Mouse (Mus musculus) liver, embryonic 14.5 days (tissue): ENCODE measurements around the gene Adm.
"Not testable (repeated sequence)": the region's sequence is repeated elsewhere in the genome, so short reads cannot be mapped to it uniquely, and the experiment has no call there.

Source experiments
- CTCF ChIP-seq: IDR thresholded peaks from 2 replicates; pipeline ENCODE4 v1.5.1; 2016; ENCODE audit warnings: antibody characterized with exemption, low read depth, control low read depth
- EP300 ChIP-seq: IDR thresholded peaks from 2 replicates; pipeline ENCODE4 v1.6.1; 2016; ENCODE audit warnings: antibody characterized with exemption, low read depth

GRCm38 (mm10) chr7:110639958-110640357 lies 12.5 kb downstream of the Adm start:
- TF ChIP-seq CTCF, EP300: not testable (repeated sequence)
